Mouse (Mus musculus) inflammation-experienced regulatory T-cells, adult 16 weeks (primary cell): Measurements from ENCODE around the gene Rap1gds1. TPM values are rescaled to one million over a fixed set of nuclear protein-coding genes. Genes with fewer than 3 reads are reported as not detected.

ENCODE experiments used
- polyA plus RNA-seq: library from polyadenylated mRNA; unstranded; fragments of 100-300 nt; shearing (Covaris generic); gene quantifications from one replicate; pipeline ENCODE4 v1.2.1, GENCODE M21; 2017

Gene Rap1gds1
- 82.6 TPM for polyA plus RNA-seq

DNA sequence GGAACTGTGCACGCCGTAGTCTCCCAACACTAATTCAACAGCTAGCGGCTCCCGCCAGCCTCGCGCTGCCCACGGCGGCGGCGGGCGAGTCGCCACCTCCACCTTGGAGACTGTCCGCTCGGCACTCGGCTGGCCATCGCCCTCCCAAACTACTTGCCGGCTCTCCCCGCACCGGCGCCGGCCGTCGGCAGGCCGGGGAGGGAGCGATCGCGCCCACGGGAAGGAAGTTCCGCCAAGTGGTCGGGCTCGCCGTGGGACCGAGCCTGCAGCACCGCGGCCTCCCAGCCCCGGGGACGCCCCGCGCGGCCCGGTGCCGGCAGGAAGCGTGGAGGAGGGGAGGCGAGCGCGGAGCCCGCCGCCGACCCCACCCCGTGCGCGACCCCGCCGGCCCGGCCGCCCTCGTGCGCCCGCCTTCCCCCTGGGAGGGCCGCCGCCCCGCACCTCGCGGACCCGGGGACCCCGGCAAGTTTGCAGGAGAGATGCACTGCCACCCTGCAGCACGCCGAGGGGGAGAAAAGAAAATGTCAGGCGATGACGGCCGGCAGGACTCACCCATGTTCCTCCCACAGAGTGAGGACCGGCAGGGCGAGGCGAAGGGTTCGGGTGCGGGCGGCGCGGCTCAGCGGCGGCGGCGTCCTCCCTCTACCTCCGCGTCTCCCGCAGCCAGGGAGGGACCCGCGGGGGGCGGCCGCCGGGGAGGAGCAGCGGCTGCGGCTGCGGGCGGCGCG, at the start of gene Rap1gds1:
Rap1gds1 (minus strand) TSS at position 718 of the 728 bp plus-strand sequence.

Other genes starting within 250 kb of the Rap1gds1 start
- gene Stpg2, start 130.5 kb upstream of the Rap1gds1 start, polyA plus RNA-seq, result not detected